Mouse (Mus musculus) forebrain, embryonic 13.5 days (tissue): ENCODE measurements around the gene Mitf. TPM values are rescaled to one million over a fixed set of nuclear protein-coding genes. Genes with fewer than 3 reads are reported as not detected.

Source experiments
- ATAC-seq: fragments of 200-750 bp; cut with Nextera tagmentation; 2 replicates; pipeline ENCODE4 v1.8.0; 2017
- H3K27ac ChIP-seq: fragments of 300-500 bp; sonication (generic); 2 replicates; pipeline ENCODE4 v1.5.1; 2015; ENCODE audit warnings: inconsistent platforms, mild to moderate bottlenecking, moderate library complexity
- H3K27me3 ChIP-seq: fragments of 300-500 bp; sonication (generic); 2 replicates; pipeline ENCODE4 v1.6.1; 2015; ENCODE audit warnings: mild to moderate bottlenecking, inconsistent platforms
- H3K36me3 ChIP-seq: fragments of 300-500 bp; sonication (generic); 2 replicates; pipeline ENCODE4 v1.6.1; 2015; ENCODE audit warnings: mild to moderate bottlenecking, inconsistent platforms; ENCODE audit not compliant: poor library complexity, severe bottlenecking
- H3K4me1 ChIP-seq: fragments of 300-500 bp; sonication (generic); 2 replicates; pipeline ENCODE4 v1.6.1; 2015; ENCODE audit warnings: inconsistent platforms
- H3K4me2 ChIP-seq: fragments of 300-500 bp; sonication (generic); 2 replicates; pipeline ENCODE4 v1.6.1; 2015; ENCODE audit warnings: inconsistent platforms, mild to moderate bottlenecking, moderate library complexity
- H3K4me3 ChIP-seq: fragments of 300-500 bp; sonication (generic); 2 replicates; pipeline ENCODE4 v1.5.1; 2015; ENCODE audit warnings: mild to moderate bottlenecking, inconsistent platforms
- H3K9ac ChIP-seq: fragments of 300-500 bp; sonication (generic); 2 replicates; pipeline ENCODE4 v1.6.1; 2015; ENCODE audit warnings: mild to moderate bottlenecking, inconsistent platforms
- H3K9me3 ChIP-seq: fragments of 300-500 bp; sonication (generic); replicated peaks from 2 replicates; pipeline ENCODE4 v1.6.1; 2016; ENCODE audit warnings: inconsistent platforms
- WGBS: fragments of 180-500 bp; shearing (Covaris S2); methylation state at CpG from one replicate; pipeline ENCODE4 v1.1.7; 2015; 5-methylcytosine and 5-hydroxymethylcytosine counted together
- polyA plus RNA-seq: library from polyadenylated mRNA; unstranded; fragments of >200 nt; fragmentation: Nextera tagmentation; extraction: Ambion mirVana; gene quantifications from 2 replicates; pipeline ENCODE4 v1.2.1, GENCODE M21; 2015

Mitf gene
- polyA plus RNA-seq, 1 experiment from 2014 or later, result 1.0 TPM

DNA sequence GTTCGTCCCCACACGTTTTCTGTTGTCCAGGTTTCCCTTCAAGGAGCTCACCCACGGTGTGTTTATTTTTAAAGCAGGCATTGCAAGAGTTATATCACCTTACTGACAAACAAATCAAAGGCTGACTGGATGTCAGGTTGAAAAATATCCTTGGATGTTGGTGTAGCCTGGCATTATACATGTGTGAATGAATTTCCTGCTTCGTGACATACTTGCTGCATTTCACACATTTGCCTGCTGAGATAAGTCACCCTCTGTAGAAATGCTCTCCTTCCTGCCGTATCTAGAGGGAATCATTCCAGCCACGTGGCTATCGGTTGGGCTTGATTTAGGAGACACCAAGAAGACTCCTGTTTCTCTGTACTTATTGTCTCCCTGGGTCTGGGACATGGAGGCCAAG lies 17.2 kb upstream of the Mitf start:
- H3K4me3 ChIP-seq, result no peak overlapping the region
- H3K27ac ChIP-seq, result no peak overlapping the region
- no peaks in the 10 kb centered on the region for H3K36me3 ChIP-seq
- H3K9ac ChIP-seq, result no peak overlapping the region
- no peaks in the 10 kb centered on the region for H3K4me1 ChIP-seq
- no peaks in the 10 kb centered on the region for H3K27me3 ChIP-seq
- H3K4me2 ChIP-seq, result no peak overlapping the region
- 87% methylated on average over 7 of the region's 7 CpGs for WGBS
- H3K9me3 ChIP-seq, result no peaks in the 10 kb centered on the region
- no peak for ATAC-seq

DNA sequence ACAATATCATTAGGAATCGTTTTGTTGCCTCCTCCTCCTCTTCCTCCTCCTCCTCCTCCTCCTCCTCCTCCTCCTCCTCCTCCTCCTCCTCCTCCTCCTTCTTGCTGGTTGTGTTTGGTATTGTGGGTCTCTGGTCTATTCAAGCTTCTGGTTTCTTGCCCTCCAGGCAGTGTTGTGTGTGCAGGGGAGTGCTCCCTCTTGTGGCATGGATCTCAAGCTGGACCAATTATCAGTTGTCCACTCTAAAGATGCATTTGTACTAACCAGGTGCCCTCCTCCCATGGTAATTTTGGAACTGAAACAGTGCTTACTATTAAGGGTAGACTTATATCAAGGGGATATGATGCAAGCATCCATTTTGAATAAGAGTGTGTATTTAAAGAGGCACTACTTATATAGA lies 14.7 kb upstream of the Mitf start:
- H3K36me3 ChIP-seq, result no peaks in the 10 kb centered on the region
- H3K9me3 ChIP-seq, result no peaks in the 10 kb centered on the region
- no peak overlapping the region for H3K9ac ChIP-seq
- WGBS, result 65% methylated on average over 1 of the region's 1 CpGs
- H3K4me1 ChIP-seq, result no peaks in the 10 kb centered on the region
- H3K4me3 ChIP-seq, result no peak overlapping the region
- no peak overlapping the region for H3K4me2 ChIP-seq
- no peak for ATAC-seq
- no peak overlapping the region for H3K27ac ChIP-seq
- H3K27me3 ChIP-seq, result no peaks in the 10 kb centered on the region

DNA sequence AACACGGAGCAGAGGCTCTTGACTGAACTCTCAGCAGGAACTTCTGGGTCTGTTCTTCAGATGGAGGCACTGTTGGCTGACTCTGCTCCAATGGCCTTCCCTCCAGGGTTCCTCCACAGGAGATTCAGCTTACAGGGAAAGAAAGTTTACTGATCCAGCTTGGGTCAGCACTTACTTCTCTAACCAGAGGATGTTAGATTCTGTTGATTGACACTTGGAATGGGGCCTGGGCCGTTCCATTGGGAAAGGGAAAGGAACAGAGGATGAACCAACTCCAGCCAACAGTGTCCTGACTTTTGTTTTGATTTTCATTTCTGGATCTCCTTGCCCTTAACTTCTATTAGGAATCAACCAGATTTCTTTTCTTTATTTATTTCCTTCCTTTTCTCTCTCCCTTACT lies 11.7 kb upstream of the Mitf start:
- Histone ChIP-seq H3K36me3 (no peaks in the 10 kb centered on the region), H3K9me3 (no peaks in the 10 kb centered on the region), H3K27me3 (no peaks in the 10 kb centered on the region), H3K4me3 (no peak overlapping the region), H3K9ac (no peak overlapping the region), H3K4me2 (no peak overlapping the region), H3K4me1 (no peaks in the 10 kb centered on the region), H3K27ac (no peak overlapping the region)
- WGBS, result 41% methylated on average over 2 of the region's 2 CpGs
- no peak for ATAC-seq

DNA sequence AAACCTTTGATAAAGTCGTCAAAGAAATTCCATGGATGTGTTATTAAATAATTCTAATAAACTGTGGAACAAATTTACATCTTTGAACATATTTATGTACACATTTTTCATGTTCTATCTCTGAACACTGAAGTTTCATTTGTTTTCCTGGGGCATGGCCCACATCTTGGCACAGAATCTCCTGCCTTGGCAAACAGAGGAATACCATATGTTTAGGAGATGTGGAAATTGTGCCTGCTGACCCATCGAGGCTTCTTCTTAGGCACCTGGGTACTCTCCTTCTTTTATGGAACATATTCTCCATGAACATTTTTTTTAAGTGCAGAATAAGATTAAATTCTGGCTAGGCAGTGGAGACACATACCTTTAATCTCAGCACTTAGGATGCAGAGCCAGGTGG lies 6.2 kb upstream of the Mitf start:
- H3K4me2 ChIP-seq, result no peak overlapping the region
- H3K9ac ChIP-seq, result no peak overlapping the region
- no peaks in the 10 kb centered on the region for H3K36me3 ChIP-seq
- H3K4me3 ChIP-seq, result no peak overlapping the region
- H3K27ac ChIP-seq, result no peak overlapping the region
- peaks cover 6% of the 10 kb centered on the region; the same call in 1 of the 2 replicates for H3K27me3 ChIP-seq
- no peaks in the 10 kb centered on the region for H3K4me1 ChIP-seq
- no peaks in the 10 kb centered on the region for H3K9me3 ChIP-seq
- WGBS, result 64% methylated on average over 2 of the region's 2 CpGs
- no peak for ATAC-seq

DNA sequence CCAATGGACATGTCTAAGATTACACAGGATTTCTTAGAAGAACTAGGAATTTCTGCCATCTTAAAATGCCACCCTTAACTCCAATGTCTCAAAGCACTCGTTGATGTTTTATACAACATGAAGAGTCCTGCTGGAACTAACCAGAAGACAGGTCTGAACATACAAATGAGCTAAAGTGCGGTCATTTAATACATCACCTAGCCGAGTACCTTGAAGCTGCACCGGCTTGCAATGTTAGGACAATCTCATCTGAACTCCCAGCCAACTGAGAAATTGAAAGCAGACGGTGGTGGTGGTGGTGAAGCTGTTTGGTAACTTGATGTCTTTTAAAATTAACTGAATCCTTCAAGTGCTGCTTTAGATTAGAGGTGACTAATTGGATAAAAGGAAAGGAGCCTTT lies 801 bp upstream of the Mitf start:
- Histone ChIP-seq H3K36me3 (no peaks in the 10 kb centered on the region), H3K27me3 (peaks cover 10% of the 10 kb centered on the region; the same call in 1 of the 2 replicates), H3K4me1 (peaks cover 17% of the 10 kb centered on the region), H3K9me3 (no peaks in the 10 kb centered on the region), H3K4me2 (peak overlapping the region; percentile 100), H3K4me3 (peak overlapping the region; percentile 69), H3K27ac (no peak overlapping the region), H3K9ac (peak overlapping the region; percentile 53)
- ATAC-seq, result no peak
- WGBS, result 51% methylated on average over 5 of the region's 5 CpGs

DNA sequence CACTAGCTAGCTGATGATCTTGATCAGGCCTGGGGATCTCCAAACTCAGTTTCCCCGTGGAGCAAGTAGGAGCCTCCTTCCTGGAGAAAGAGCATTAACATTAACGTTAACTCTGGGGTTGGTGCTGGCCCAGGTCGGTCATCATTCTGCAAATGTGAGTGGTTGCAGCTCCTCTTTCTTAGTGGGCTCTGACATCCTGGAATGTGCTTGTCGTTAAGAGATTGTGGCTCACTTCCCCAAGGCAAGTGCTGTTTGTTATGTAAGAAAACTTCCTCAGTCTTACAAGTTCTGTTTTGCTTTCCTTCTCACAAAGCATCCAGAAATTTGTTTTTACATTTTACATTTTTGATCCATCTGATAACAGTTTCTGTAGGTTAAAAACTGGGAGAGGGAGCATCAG lies 7.3 kb downstream of the Mitf start:
- 81% methylated on average over 4 of the region's 4 CpGs for whole genome bisulfite sequencing
- H3K4me3 ChIP-seq, result no peak overlapping the region
- no peak for ATAC-seq

DNA sequence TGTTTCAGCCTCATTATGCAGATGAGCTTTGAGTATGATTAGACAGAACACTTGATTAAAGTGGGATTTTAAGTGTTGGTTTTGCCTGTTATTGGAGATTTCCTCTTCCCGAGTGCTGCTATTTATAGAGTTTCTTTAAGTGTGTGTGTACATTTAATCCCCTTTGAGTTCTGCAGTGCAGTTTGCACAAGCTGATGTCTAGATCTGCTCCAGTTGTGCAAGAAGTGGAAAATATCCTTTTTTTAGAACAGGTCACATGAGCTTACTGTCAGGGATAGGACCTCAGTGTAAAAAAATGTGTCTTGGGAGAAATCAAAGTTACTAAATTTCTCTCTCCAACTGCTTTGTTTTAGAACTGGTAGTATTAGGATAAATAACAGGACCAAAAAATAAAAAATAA lies 8.9 kb downstream of the Mitf start:
- H3K9ac ChIP-seq, result no peak overlapping the region
- no peak for ATAC-seq
- H3K9me3 ChIP-seq, result no peaks in the 10 kb centered on the region
- H3K27ac ChIP-seq, result no peak overlapping the region
- H3K4me1 ChIP-seq, result no peaks in the 10 kb centered on the region
- H3K36me3 ChIP-seq, result no peaks in the 10 kb centered on the region
- WGBS, result 75% methylated on average over 1 of the region's 1 CpGs
- no peak overlapping the region for H3K4me2 ChIP-seq
- H3K4me3 ChIP-seq, result no peak overlapping the region
- no peaks in the 10 kb centered on the region for H3K27me3 ChIP-seq

More for the DNA sequence above, 7.3 kb downstream of the Mitf start:
- no peak overlapping the region for H3K27ac ChIP-seq
- H3K4me1 ChIP-seq, result no peaks in the 10 kb centered on the region
- H3K9ac ChIP-seq, result no peak overlapping the region
- no peaks in the 10 kb centered on the region for H3K27me3 ChIP-seq
- no peaks in the 10 kb centered on the region for H3K9me3 ChIP-seq
- no peak overlapping the region for H3K4me2 ChIP-seq
- H3K36me3 ChIP-seq, result no peaks in the 10 kb centered on the region

DNA sequence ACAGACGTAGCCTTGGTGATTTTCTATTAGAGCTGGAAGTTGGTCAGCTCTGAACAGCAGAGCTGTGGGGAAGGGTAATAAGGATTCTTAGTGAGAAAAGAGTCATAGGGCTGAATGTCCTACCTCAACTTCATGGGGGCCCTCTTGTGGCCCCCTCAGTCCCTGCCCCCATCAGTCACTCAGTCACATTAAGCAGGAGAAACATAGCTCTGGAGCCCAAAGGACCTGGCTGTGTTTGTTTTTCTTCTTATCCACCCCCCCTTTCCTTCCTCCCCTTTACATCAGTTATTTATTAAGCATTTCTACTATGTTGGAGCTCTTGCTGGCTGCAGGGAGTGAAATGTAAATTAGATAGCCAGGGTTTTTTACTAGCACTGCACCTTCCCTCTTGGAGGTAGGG lies 10.0 kb downstream of the Mitf start:
- ATAC-seq, result no peak
- H3K27me3 ChIP-seq, result no peaks in the 10 kb centered on the region
- no peak overlapping the region for H3K4me2 ChIP-seq
- no peaks in the 10 kb centered on the region for H3K4me1 ChIP-seq
- H3K27ac ChIP-seq, result no peak overlapping the region
- no peak overlapping the region for H3K4me3 ChIP-seq
- no peak overlapping the region for H3K9ac ChIP-seq
- WGBS, result 88% methylated on average over 1 of the region's 1 CpGs
- H3K9me3 ChIP-seq, result no peaks in the 10 kb centered on the region
- no peaks in the 10 kb centered on the region for H3K36me3 ChIP-seq

DNA sequence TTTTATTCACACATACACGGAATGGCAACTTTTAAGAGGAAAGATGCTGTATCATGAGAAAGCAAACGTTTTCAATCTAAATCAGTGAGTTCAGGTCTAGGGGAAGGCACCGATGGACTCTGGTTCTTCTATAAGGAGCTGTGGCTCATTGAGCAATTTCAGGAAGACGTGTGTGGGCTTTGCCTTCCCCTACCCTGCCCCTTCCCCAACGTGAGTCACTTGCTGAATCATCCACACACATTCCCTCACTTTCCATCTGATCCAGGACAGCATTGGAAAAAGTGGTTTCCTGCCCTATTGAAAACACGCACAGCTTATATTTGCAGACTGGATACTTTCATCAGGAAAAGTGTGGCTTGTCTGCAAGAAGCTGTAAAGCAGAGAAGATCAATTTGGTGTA lies 11.3 kb downstream of the Mitf start:
- H3K9ac ChIP-seq, result no peak overlapping the region
- WGBS, result 55% methylated on average over 6 of the region's 6 CpGs
- H3K4me2 ChIP-seq, result no peak overlapping the region

DNA sequence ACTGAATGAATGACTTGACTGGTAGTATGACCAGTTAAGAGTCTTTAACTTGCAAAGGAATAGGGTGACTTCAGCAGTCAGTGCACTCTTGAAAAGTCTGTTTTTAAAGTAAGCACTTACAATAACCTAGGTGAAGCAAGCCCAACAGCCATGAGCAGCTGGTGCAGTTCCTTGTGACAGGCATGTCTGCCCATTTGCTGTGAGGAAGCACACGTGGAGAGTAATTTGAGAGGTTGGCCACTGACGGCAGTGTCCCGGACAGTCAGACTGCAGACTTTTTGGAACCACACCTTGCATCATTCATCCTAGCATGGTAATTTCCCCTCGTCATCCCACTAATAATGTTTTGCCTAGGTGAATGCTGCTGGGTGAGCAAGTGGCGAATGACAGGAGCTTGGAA lies 12.1 kb downstream of the Mitf start:
- Histone ChIP-seq H3K27ac (no peak overlapping the region), H3K4me3 (no peak overlapping the region), H3K9ac (no peak overlapping the region), H3K27me3 (no peaks in the 10 kb centered on the region), H3K36me3 (no peaks in the 10 kb centered on the region), H3K9me3 (no peaks in the 10 kb centered on the region), H3K4me2 (no peak overlapping the region), H3K4me1 (no peaks in the 10 kb centered on the region)
- 87% methylated on average over 5 of the region's 5 CpGs for WGBS
- no peak for ATAC-seq

More for the DNA sequence above, 11.3 kb downstream of the Mitf start:
- Histone ChIP-seq H3K27ac (no peak overlapping the region), H3K4me1 (no peaks in the 10 kb centered on the region), H3K36me3 (no peaks in the 10 kb centered on the region), H3K27me3 (no peaks in the 10 kb centered on the region), H3K4me3 (no peak overlapping the region), H3K9me3 (no peaks in the 10 kb centered on the region)
- ATAC-seq, result no peak

DNA sequence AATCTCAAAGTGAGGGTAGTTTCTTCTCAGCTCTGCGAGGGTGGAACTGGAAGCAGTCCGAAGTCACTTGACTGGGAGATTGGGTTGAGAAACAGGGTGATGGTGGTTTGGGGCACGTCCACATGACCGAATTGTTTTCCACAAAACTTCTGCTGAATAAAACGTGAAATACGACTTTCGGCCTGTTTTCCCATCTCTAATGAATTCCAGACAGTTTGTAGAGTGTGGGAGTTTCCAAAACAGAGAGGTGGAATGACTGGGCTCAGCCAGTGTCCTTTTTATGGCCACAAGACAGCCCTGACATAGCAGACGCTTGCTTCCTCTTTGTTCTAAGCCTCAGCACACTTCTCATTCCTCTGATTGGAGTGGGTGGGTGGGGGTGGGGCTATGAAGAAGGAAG lies 13.7 kb downstream of the Mitf start:
- 90% methylated on average over 8 of the region's 8 CpGs for WGBS
- H3K4me3 ChIP-seq, result no peak overlapping the region

DNA sequence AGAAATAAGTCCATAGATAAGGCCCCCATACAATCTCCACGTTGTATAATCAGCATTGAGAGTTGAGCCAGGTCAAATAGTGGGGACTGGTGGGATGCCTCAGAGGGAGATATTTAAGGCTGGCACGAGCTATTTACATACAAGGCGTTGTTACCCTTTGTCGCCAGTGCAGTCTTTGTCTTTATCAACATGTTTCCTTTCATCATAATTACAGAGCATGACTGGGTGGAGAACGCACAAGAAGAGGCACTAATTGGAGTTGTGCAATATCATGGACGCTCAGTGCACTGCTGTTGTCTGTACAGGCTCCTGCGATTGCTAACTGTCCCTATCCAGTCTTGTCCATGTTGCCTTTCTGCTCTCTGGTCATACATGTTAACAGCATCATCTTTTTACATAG lies 15.0 kb downstream of the Mitf start:
- Histone ChIP-seq H3K36me3 (no peaks in the 10 kb centered on the region), H3K27me3 (no peaks in the 10 kb centered on the region), H3K9ac (no peak overlapping the region), H3K4me2 (no peak overlapping the region), H3K9me3 (no peaks in the 10 kb centered on the region), H3K4me1 (no peaks in the 10 kb centered on the region), H3K4me3 (no peak overlapping the region), H3K27ac (no peak overlapping the region)
- WGBS, result 83% methylated on average over 7 of the region's 7 CpGs
- ATAC-seq, result no peak

More for the DNA sequence above, 13.7 kb downstream of the Mitf start:
- no peaks in the 10 kb centered on the region for H3K4me1 ChIP-seq
- H3K27me3 ChIP-seq, result no peaks in the 10 kb centered on the region
- no peaks in the 10 kb centered on the region for H3K36me3 ChIP-seq
- H3K9ac ChIP-seq, result no peak overlapping the region
- no peak overlapping the region for H3K4me2 ChIP-seq
- no peaks in the 10 kb centered on the region for H3K9me3 ChIP-seq
- H3K27ac ChIP-seq, result no peak overlapping the region
- ATAC-seq, result no peak

DNA sequence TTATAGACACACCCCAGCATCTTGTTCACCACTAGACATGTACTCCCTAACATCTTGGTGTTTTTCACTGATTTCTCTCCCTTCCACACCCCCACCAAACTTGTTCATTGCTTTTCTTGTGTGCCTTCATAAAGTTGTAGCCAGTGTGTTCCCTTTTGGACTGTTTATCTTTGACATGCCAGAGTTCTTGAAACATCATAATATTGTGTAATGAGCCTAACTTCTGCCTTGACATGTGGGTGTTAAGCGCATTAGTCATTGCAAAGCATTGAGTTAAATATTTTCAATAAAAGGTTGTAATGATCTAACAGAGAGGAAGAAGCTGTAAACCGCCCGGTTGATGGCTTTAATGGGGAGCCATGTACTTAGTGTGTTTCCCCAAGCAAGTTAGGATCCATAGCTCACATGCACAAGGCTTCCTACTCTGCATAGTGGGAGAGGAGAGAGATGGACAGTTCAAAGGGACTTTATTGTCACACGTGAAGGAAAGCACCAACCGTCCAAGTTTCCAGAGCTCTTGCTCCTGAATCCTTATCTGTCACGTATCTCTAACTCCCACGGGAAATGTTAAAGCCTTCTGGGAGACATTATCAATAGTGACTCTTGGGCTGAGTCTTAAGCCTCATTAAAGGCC lies 19.9 kb downstream of the Mitf start:
- H3K27me3 ChIP-seq, result no peaks in the 10 kb centered on the region
- no peaks in the 10 kb centered on the region for H3K9me3 ChIP-seq
- ATAC-seq, result no peak
- no peak overlapping the region for H3K4me3 ChIP-seq
- 90% methylated on average over 7 of the region's 7 CpGs for WGBS
- no peak overlapping the region for H3K4me2 ChIP-seq
- H3K9ac ChIP-seq, result no peak overlapping the region
- H3K4me1 ChIP-seq, result peaks cover 5% of the 10 kb centered on the region
- no peaks in the 10 kb centered on the region for H3K36me3 ChIP-seq
- H3K27ac ChIP-seq, result no peak overlapping the region
